Mouse (Mus musculus): Measurements from ENCODE around the gene Srxn1. TPM values are rescaled to one million over a fixed set of nuclear protein-coding genes. Genes with fewer than 3 reads are reported as not detected.
"Not testable (repeated sequence)": the region's sequence is repeated elsewhere in the genome, so short reads cannot be mapped to it uniquely, and the experiment has no call there.

Gene Srxn1
- polyA plus RNA-seq (2016; fragmentation: Nextera tagmentation; extraction: Ambion mirVana), result 19.5 and 20.2 TPM in 2 replicates

- peak within 1 kb of the TSS; percentile 82 for H3K4me2 ChIP-seq (replicated peaks)
- 0 out of 2 replicates have a peak, but pooled peaks cover 6% of the 10 kb centered on the region for H3K36me3 ChIP-seq
- H3K4me1 ChIP-seq, result peaks cover 32% of the 10 kb centered on the region
- ATAC-seq (ENCODE audit: low FRiP score, low read depth), result peak; percentile 88
- peak within 1 kb of the TSS; percentile 61 for H3K4me3 ChIP-seq
- no peaks in the 10 kb centered on the region for H3K9me3 ChIP-seq
- peak within 1 kb of the TSS; percentile 33; the same call in 1 of the 2 replicates for H3K27ac ChIP-seq
- H3K9ac ChIP-seq, result peak within 1 kb of the TSS; percentile 73
- 1% methylated on average over 83 of the region's 84 CpGs for WGBS
- H3K27me3 ChIP-seq (replicated peaks), result no peaks in the 10 kb centered on the region; the same call in 1 of the 2 replicates
These were observed at the start of gene Srxn1 for GRCm38 (mm10) chr2:152105318-152106224. Gene Srxn1 (plus strand): TSS chr2:152105516.

GRCm38 (mm10) chr2:152056368-152057251, 48.7 kb upstream of the Srxn1 start:
- Histone ChIP-seq H3K4me3 (no peak overlapping the region), H3K9me3 (no peaks in the 10 kb centered on the region), H3K9ac (0 out of 2 replicates have a peak overlapping the region, but pooled peaks have one; percentile 26), H3K4me2 (replicated peaks) (peak overlapping the region; percentile 16; the same call in 1 of the 2 replicates), H3K27me3 (replicated peaks) (peaks cover 26% of the 10 kb centered on the region), H3K4me1 (peaks cover 32% of the 10 kb centered on the region), H3K36me3 (no peaks in the 10 kb centered on the region), H3K27ac (no peak overlapping the region)
- ATAC-seq (ENCODE audit: low FRiP score, low read depth), result peak; percentile 19; the same call in 1 of the 2 replicates
- WGBS, result 65% methylated on average over 22 of the region's 22 CpGs

GRCm38 (mm10) chr2:152057252-152057563, 48.1 kb upstream of the Srxn1 start:
- no peaks in the 10 kb centered on the region for H3K9me3 ChIP-seq
- WGBS, result 70% methylated on average over 9 of the region's 9 CpGs
- H3K36me3 ChIP-seq, result no peaks in the 10 kb centered on the region
- H3K4me1 ChIP-seq, result peaks cover 26% of the 10 kb centered on the region
- peaks cover 26% of the 10 kb centered on the region for H3K27me3 ChIP-seq (replicated peaks)
- H3K4me2 ChIP-seq (replicated peaks), result no peak overlapping the region
- no peak overlapping the region for H3K27ac ChIP-seq
- no peak for ATAC-seq (ENCODE audit: low FRiP score, low read depth)
- H3K9ac ChIP-seq, result no peak overlapping the region
- H3K4me3 ChIP-seq, result no peak overlapping the region

- H3K9ac ChIP-seq; H3K4me2 ChIP-seq (replicated peaks); H3K9me3 ChIP-seq; ATAC-seq (ENCODE audit: low FRiP score, low read depth); H3K36me3 ChIP-seq; H3K4me1 ChIP-seq; H3K27ac ChIP-seq; H3K4me3 ChIP-seq; H3K27me3 ChIP-seq (replicated peaks): not testable (repeated sequence)
- 89% methylated on average over 3 of the region's 3 CpGs for WGBS
These were observed 42.5 kb upstream of the Srxn1 start for GRCm38 (mm10) chr2:152062817-152063216.

- Histone ChIP-seq H3K27me3 (replicated peaks) (no peaks in the 10 kb centered on the region), H3K4me1 (peaks cover 19% of the 10 kb centered on the region), H3K4me3 (no peak overlapping the region), H3K27ac (peak overlapping the region; percentile 71), H3K9ac (peak overlapping the region; percentile 30; the same call in 1 of the 2 replicates), H3K36me3 (no peaks in the 10 kb centered on the region), H3K4me2 (replicated peaks) (peak overlapping the region; percentile 13; the same call in 1 of the 2 replicates), H3K9me3 (no peaks in the 10 kb centered on the region)
- peak; percentile 93 for ATAC-seq (ENCODE audit: low FRiP score, low read depth)
- 20% methylated on average over 11 of the region's 11 CpGs for WGBS
These were observed 36.5 kb upstream of the Srxn1 start for GRCm38 (mm10) chr2:152068660-152069433.

GRCm38 (mm10) chr2:152069434-152069786, 35.9 kb upstream of the Srxn1 start:
- peaks cover 19% of the 10 kb centered on the region for H3K4me1 ChIP-seq
- H3K4me3 ChIP-seq, result no peak overlapping the region
- no peaks in the 10 kb centered on the region for H3K9me3 ChIP-seq
- no peaks in the 10 kb centered on the region for H3K36me3 ChIP-seq
- H3K4me2 ChIP-seq (replicated peaks), result peak overlapping the region; percentile 13; the same call in 1 of the 2 replicates
- no peaks in the 10 kb centered on the region for H3K27me3 ChIP-seq (replicated peaks)
- peak overlapping the region; percentile 19; the same call in 1 of the 2 replicates for H3K9ac ChIP-seq
- 34% methylated on average over 9 of the region's 9 CpGs for WGBS
- no peak for ATAC-seq (ENCODE audit: low FRiP score, low read depth)
- peak overlapping the region; percentile 71 for H3K27ac ChIP-seq

- Histone ChIP-seq H3K4me3 (no peak overlapping the region), H3K36me3 (no peaks in the 10 kb centered on the region), H3K4me1 (peaks cover 19% of the 10 kb centered on the region), H3K27me3 (replicated peaks) (0 out of 2 replicates have a peak, but pooled peaks cover 2% of the 10 kb centered on the region), H3K9me3 (no peaks in the 10 kb centered on the region), H3K27ac (peak overlapping the region; percentile 71; the same call in 1 of the 2 replicates), H3K4me2 (replicated peaks) (no peak overlapping the region), H3K9ac (no peak overlapping the region)
- ATAC-seq (ENCODE audit: low FRiP score, low read depth), result 0 out of 2 replicates have a peak, but pooled peaks have one; percentile 4
- WGBS, result 64% methylated on average over 2 of the region's 2 CpGs
These were observed 35.4 kb upstream of the Srxn1 start for GRCm38 (mm10) chr2:152069941-152070340.

- Histone ChIP-seq H3K4me2 (replicated peaks) (no peak overlapping the region), H3K27ac (no peak overlapping the region), H3K4me1 (peaks cover 28% of the 10 kb centered on the region), H3K9me3 (no peaks in the 10 kb centered on the region), H3K36me3 (no peaks in the 10 kb centered on the region), H3K4me3 (no peak overlapping the region), H3K9ac (no peak overlapping the region), H3K27me3 (replicated peaks) (peaks cover 8% of the 10 kb centered on the region; the same call in 1 of the 2 replicates)
- ATAC-seq (ENCODE audit: low FRiP score, low read depth), result no peak
- 79% methylated on average over 2 of the region's 2 CpGs for WGBS
These were observed 30.8 kb upstream of the Srxn1 start for GRCm38 (mm10) chr2:152074521-152074920.

GRCm38 (mm10) chr2:152075294-152075889, 29.9 kb upstream of the Srxn1 start:
- H3K27me3 ChIP-seq (replicated peaks), result peaks cover 11% of the 10 kb centered on the region; the same call in 1 of the 2 replicates
- H3K9ac ChIP-seq, result no peak overlapping the region
- no peaks in the 10 kb centered on the region for H3K9me3 ChIP-seq
- H3K36me3 ChIP-seq, result no peaks in the 10 kb centered on the region
- H3K4me3 ChIP-seq, result no peak overlapping the region
- no peak overlapping the region for H3K4me2 ChIP-seq (replicated peaks)
- ATAC-seq (ENCODE audit: low FRiP score, low read depth), result no peak
- H3K4me1 ChIP-seq, result peaks cover 28% of the 10 kb centered on the region
- 55% methylated on average over 9 of the region's 9 CpGs for WGBS
- no peak overlapping the region for H3K27ac ChIP-seq

- Histone ChIP-seq H3K9ac (no peak overlapping the region), H3K4me2 (replicated peaks) (no peak overlapping the region)
- WGBS, result 65% methylated on average over 3 of the region's 3 CpGs
These were observed 28.0 kb upstream of the Srxn1 start for GRCm38 (mm10) chr2:152077337-152077736.

More at GRCm38 (mm10) chr2:152077337-152077736, 28.0 kb upstream of the Srxn1 start:
- H3K27ac ChIP-seq, result no peak overlapping the region
- H3K4me1 ChIP-seq, result peaks cover 37% of the 10 kb centered on the region
- H3K4me3 ChIP-seq, result no peak overlapping the region
- H3K27me3 ChIP-seq (replicated peaks), result peaks cover 14% of the 10 kb centered on the region
- ATAC-seq (ENCODE audit: low FRiP score, low read depth), result no peak
- H3K36me3 ChIP-seq, result no peaks in the 10 kb centered on the region
- H3K9me3 ChIP-seq, result no peaks in the 10 kb centered on the region

Measured in neural tube, embryonic 12.5 days (tissue).